Mouse (Mus musculus) stomach, embryonic 14.5 days (tissue): ENCODE results near the gene Spsb4. TPM values are rescaled to one million over a fixed set of nuclear protein-coding genes. Genes with fewer than 3 reads are reported as not detected.
A peak's percentile ranks its signal among the peaks of the same experiment; 100 is the strongest.

Experiments
- ATAC-seq: fragments of 200-750 bp; cut with Nextera tagmentation; 2 replicates; pipeline ENCODE4 v1.8.0; 2017; ENCODE audit warnings: low read depth, moderate TSS enrichment; ENCODE audit not compliant: insufficient number of reproducible peaks, insufficient read depth, low FRiP score
- H3K27ac ChIP-seq: fragments of 300-500 bp; sonication (generic); 2 replicates; pipeline ENCODE4 v1.5.1; 2014; ENCODE audit warnings: mild to moderate bottlenecking, low read length, moderate library complexity, mixed read lengths
- H3K27me3 ChIP-seq: fragments of 300-500 bp; sonication (generic); 2 replicates; pipeline ENCODE4 v1.6.1; 2014; ENCODE audit warnings: low read length, control low read depth, mixed read lengths; ENCODE audit not compliant: control insufficient read depth, insufficient read depth
- H3K36me3 ChIP-seq: fragments of 300-500 bp; sonication (generic); 2 replicates; pipeline ENCODE4 v1.6.1; 2014; ENCODE audit warnings: mild to moderate bottlenecking, control low read depth, low read length, moderate library complexity, mixed read lengths; ENCODE audit not compliant: control insufficient read depth, insufficient read depth
- H3K4me1 ChIP-seq: fragments of 300-500 bp; sonication (generic); 2 replicates; pipeline ENCODE4 v1.6.1; 2014; ENCODE audit warnings: low read length, control low read depth, mixed read lengths; ENCODE audit not compliant: control insufficient read depth, insufficient read depth
- H3K4me2 ChIP-seq: fragments of 300-500 bp; sonication (generic); replicated peaks from 2 replicates; pipeline ENCODE4 v1.6.1; 2014; ENCODE audit warnings: low read depth, low read length, control low read depth
- H3K4me3 ChIP-seq: fragments of 300-500 bp; sonication (generic); 2 replicates; pipeline ENCODE4 v1.5.1; 2014; ENCODE audit warnings: low read depth, low read length, control low read depth
- H3K9ac ChIP-seq: fragments of 300-500 bp; sonication (generic); replicated peaks from 2 replicates; pipeline ENCODE4 v1.6.1; 2014; ENCODE audit warnings: low read depth, mild to moderate bottlenecking, control low read depth, low read length, moderate library complexity, mixed read lengths
- H3K9me3 ChIP-seq: fragments of 300-500 bp; sonication (generic); 2 replicates; pipeline ENCODE4 v1.6.1; 2016; ENCODE audit warnings: low read depth, low read length, control low read depth; ENCODE audit not compliant: control insufficient read depth
- WGBS: fragments of 180-500 bp; shearing (Covaris S2); extraction: QIAGEN DNeasy Blood & Tissue Kit; methylation state at CpG from one replicate; pipeline ENCODE4 v1.1.7; 2014; 5-methylcytosine and 5-hydroxymethylcytosine counted together
- polyA plus RNA-seq: library from polyadenylated mRNA; unstranded; fragments of >200 nt; fragmentation: Nextera tagmentation; extraction: Ambion mirVana; gene quantifications from 2 replicates; pipeline ENCODE4 v1.2.1, GENCODE M21; 2014

Spsb4 gene
- polyA plus RNA-seq, 1 experiment from 2014 or later, result 19.9 TPM

DNA sequence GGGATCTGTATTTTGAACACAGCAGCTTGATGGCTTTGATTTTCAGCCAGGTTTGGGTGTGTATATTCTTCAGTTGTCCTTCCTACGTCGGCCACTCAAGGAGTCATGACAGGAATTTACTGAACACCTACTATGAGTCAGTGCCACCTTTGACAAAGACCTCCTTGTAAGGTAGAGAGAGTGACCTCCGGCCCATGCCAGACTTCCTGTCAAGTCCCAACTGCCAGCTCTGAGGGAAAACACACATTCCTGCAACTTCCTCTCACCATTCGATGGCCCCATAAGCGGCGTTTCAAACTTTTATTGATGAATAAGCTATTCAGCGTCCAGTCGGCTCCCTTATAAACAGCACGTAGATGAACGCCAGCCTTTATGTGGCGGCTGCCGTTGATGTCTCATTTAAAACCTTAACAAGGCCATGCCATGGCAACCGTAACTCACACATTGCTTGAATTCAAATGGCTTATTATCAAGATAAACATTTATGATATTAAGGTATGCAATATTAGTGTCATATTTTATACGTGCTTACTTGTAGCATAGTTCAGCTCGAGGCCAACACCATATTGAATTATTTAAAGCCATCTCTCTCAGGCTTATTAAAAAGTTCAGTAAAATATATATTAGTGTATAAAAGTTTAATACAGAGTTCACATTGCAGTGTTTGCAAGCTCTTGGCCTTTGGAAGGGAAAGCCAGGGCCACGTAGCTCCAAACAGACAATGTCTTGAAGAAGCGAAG lies 94.9 kb downstream of the Spsb4 start:
- Histone ChIP-seq H3K27ac (0 out of 2 replicates have a peak overlapping the region, but pooled peaks have one; percentile 15), H3K27me3 (no peaks in the 10 kb centered on the region), H3K4me2 (no peak overlapping the region), H3K4me1 (no peaks in the 10 kb centered on the region), H3K9me3 (0 out of 2 replicates have a peak, but pooled peaks cover 2% of the 10 kb centered on the region), H3K9ac (no peak overlapping the region), H3K4me3 (no peak overlapping the region), H3K36me3 (no peaks in the 10 kb centered on the region)
- WGBS, result 50% methylated on average over 17 of the region's 17 CpGs
- no peak for ATAC-seq

GRCm38 (mm10) chr9:96923119-96923518 lies 95.5 kb downstream of the Spsb4 start:
- no peak overlapping the region for H3K9ac ChIP-seq
- no peak overlapping the region for H3K4me3 ChIP-seq
- no peak for ATAC-seq
- no peak overlapping the region for H3K4me2 ChIP-seq
- 70% methylated on average over 6 of the region's 6 CpGs for WGBS
- H3K9me3 ChIP-seq, result 0 out of 2 replicates have a peak, but pooled peaks cover 2% of the 10 kb centered on the region
- no peaks in the 10 kb centered on the region for H3K36me3 ChIP-seq
- 0 out of 2 replicates have a peak overlapping the region, but pooled peaks have one; percentile 15 for H3K27ac ChIP-seq
- no peaks in the 10 kb centered on the region for H3K4me1 ChIP-seq
- no peaks in the 10 kb centered on the region for H3K27me3 ChIP-seq

DNA sequence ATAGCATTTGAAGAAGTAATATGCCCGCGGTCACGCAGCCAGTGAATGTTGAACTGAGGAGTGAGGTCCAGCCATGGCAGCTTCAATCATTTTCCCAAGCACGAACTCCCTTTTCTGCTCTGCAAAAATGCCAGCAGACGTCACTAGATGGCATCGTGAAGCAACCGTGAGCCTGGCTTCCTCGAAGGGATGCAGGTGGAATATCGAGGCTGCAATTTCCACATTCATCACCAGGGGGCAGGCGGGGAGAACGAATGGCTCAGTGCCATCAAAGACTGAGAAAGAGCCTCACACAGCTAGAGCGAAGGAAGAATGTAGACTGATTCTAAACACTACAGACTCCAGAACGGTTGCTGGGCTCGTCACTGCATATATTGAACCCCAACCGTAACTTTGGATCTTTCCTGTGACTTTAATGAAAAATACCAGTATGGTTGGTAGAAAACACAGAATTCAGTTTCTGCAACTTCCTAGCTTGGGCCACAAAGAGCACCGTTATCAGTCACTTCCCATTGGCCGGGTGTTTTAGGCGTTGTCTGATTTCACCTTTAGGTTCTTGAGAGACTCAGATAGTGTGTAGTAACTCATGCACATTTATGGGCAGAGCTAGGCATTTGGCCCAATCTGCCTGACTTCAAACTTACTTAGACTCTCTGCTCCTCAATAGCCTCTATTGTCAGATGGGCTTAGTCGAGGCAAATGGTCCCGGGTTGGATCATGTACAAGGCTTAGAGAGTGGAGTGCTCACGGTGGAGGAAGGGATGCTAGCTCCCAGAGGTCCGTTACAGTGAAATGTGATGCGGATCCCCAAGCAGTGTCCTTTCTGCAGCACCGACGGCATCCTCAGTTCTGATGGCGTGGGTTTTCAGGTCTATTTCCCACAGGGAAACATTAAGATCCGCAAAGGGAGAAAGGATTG lies 101.8 kb downstream of the Spsb4 start:
- Histone ChIP-seq H3K4me1 (no peaks in the 10 kb centered on the region), H3K36me3 (no peaks in the 10 kb centered on the region), H3K27ac (no peak overlapping the region), H3K9me3 (no peaks in the 10 kb centered on the region), H3K4me2 (no peak overlapping the region), H3K4me3 (no peak overlapping the region), H3K9ac (no peak overlapping the region), H3K27me3 (no peaks in the 10 kb centered on the region)
- peak; percentile 81; the same call in 1 of the 2 replicates for ATAC-seq
- WGBS, result 38% methylated on average over 27 of the region's 27 CpGs

GRCm38 (mm10) chr9:96916076-96916475 lies 102.6 kb downstream of the Spsb4 start:
- Histone ChIP-seq H3K9ac (no peak overlapping the region), H3K36me3 (no peaks in the 10 kb centered on the region), H3K4me2 (no peak overlapping the region), H3K27ac (no peak overlapping the region), H3K4me3 (no peak overlapping the region), H3K9me3 (no peaks in the 10 kb centered on the region), H3K27me3 (no peaks in the 10 kb centered on the region), H3K4me1 (no peaks in the 10 kb centered on the region)
- WGBS, result 37% methylated on average over 7 of the region's 7 CpGs
- no peak for ATAC-seq

GRCm38 (mm10) chr9:96914851-96915250 lies 103.8 kb downstream of the Spsb4 start:
- no peaks in the 10 kb centered on the region for H3K4me1 ChIP-seq
- no peak for ATAC-seq
- H3K9ac ChIP-seq, result no peak overlapping the region
- H3K4me2 ChIP-seq, result no peak overlapping the region
- no peak overlapping the region for H3K27ac ChIP-seq
- WGBS, result 88% methylated on average over 6 of the region's 6 CpGs
- no peak overlapping the region for H3K4me3 ChIP-seq
- no peaks in the 10 kb centered on the region for H3K27me3 ChIP-seq
- no peaks in the 10 kb centered on the region for H3K9me3 ChIP-seq
- no peaks in the 10 kb centered on the region for H3K36me3 ChIP-seq

DNA sequence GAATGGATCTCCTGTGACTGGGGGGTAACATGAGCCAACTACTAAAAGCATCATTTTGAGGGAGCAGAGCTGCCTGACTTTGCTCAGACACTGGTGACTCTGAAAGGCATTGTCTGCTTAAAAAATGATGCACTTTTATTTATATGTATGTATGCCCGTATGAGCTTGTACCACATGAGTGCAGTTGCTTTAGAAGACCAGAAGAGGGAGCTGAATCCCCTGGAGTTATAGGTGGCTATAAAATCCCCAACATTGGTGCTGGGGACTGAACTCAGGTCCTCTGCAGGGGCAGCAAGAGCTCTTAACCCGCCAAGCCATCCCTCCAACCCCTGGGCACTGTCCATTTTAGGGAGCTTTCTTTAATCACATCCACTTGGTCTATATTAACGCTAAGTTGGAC lies 104.6 kb downstream of the Spsb4 start:
- H3K9me3 ChIP-seq, result no peaks in the 10 kb centered on the region
- no peak overlapping the region for H3K4me3 ChIP-seq
- no peaks in the 10 kb centered on the region for H3K4me1 ChIP-seq
- no peaks in the 10 kb centered on the region for H3K36me3 ChIP-seq
- WGBS, result 83% methylated on average over 3 of the region's 3 CpGs
- H3K4me2 ChIP-seq, result no peak overlapping the region
- H3K27ac ChIP-seq, result no peak overlapping the region
- H3K9ac ChIP-seq, result no peak overlapping the region
- no peaks in the 10 kb centered on the region for H3K27me3 ChIP-seq
- no peak for ATAC-seq

- no peaks in the 10 kb centered on the region for H3K4me1 ChIP-seq
- no peak overlapping the region for H3K4me2 ChIP-seq
- no peaks in the 10 kb centered on the region for H3K36me3 ChIP-seq
- no peaks in the 10 kb centered on the region for H3K9me3 ChIP-seq
- no peak overlapping the region for H3K4me3 ChIP-seq
- no peaks in the 10 kb centered on the region for H3K27me3 ChIP-seq
- H3K27ac ChIP-seq, result no peak overlapping the region
- whole genome bisulfite sequencing, result 86% methylated on average over 1 of the region's 1 CpGs
- ATAC-seq, result no peak
- H3K9ac ChIP-seq, result no peak overlapping the region
Observed at GRCm38 (mm10) chr9:96909503-96909902, 109.1 kb downstream of the Spsb4 start.

- no peaks in the 10 kb centered on the region for H3K9me3 ChIP-seq
- no peaks in the 10 kb centered on the region for H3K4me1 ChIP-seq
- no peaks in the 10 kb centered on the region for H3K36me3 ChIP-seq
- no peak overlapping the region for H3K9ac ChIP-seq
- no peaks in the 10 kb centered on the region for H3K27me3 ChIP-seq
- H3K4me2 ChIP-seq, result no peak overlapping the region
- ATAC-seq, result no peak
- H3K4me3 ChIP-seq, result no peak overlapping the region
- no peak overlapping the region for H3K27ac ChIP-seq
- WGBS, result 63% methylated on average over 2 of the region's 2 CpGs
Observed at GRCm38 (mm10) chr9:96908737-96909136, 109.9 kb downstream of the Spsb4 start.
